ENCODE assay signal across 17 mouse cellular contexts in the genomic region with DNA sequence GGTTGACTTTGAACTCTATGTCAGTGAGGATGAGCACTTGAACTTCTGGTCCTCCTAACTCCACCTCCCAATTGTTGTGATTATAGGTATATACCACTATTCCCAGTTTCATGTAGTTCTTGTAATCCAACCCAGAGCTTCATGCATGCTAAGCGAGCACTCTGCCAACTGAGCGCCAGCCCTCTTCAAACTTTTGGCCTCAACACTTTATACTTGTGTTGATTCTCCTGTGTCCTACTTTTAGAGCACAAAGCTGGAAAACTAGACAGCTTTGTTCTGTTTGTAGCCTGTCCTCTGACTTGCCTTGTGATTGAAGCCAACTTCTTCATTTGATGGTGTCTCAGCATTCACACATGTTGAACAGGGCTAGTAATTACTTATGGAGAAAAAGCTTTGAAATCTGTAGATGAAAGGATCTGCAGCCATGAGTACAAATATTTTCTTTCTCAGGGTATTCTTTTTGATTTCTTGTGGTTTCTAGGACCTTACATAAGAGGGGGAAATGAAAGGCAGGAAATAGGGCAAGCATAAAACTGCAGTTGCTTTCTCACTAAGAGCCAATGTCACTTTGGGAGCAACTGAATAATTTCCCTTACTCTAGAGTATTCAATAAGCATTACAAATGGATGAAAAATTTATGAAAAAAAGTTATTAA. TPM values are rescaled to one million over a fixed set of nuclear protein-coding genes. Genes with fewer than 3 reads are reported as not detected.
DNase-seq lines count a peak whose midpoint lies in the region; ATAC-seq and TF ChIP-seq lines count a peak whose summit lies in the region.
"Had no signal": no experiment of that assay in that cellular context is flagged by ENCODE, and none has a peak within 500 bp of the region (broad histone marks: within the 10 kb centered on the region; RNA-seq: fewer than 3 reads in every experiment).

No protein-coding gene starts in this region.

- H3K27ac ChIP-seq in cortical plate, adult 2 months (ENCODE audit: insufficient read depth, low read length): peak overlapping the region; percentile 84
- H3K27ac ChIP-seq: forebrain, embryonic 13.5 days; heart, embryonic 13.5 days; kidney, embryonic 15.5 days; stomach, postnatal 0 days had no signal

- no peaks in the 10 kb centered on the region; the same call in 1 of the 2 replicates for H3K4me1 ChIP-seq in cortical plate, adult 2 months (ENCODE audit: control insufficient read depth, insufficient read depth, low read length)
- H3K4me1 ChIP-seq: heart, embryonic 13.5 days; kidney, embryonic 15.5 days had no signal

- TF ChIP-seq POLR2A in cortical plate, adult 2 months (IDR thresholded peaks at IDR 0.05; ENCODE audit: extremely low read depth, insufficient read depth, low read length): no peak

- no peak for TF ChIP-seq CTCF in cortical plate, adult 2 months (IDR thresholded peaks at IDR 0.05; ENCODE audit: extremely low read depth, insufficient read depth, low read length)

- ATAC-seq in megakaryocyte, adult 5-6 weeks (ENCODE audit: poor library complexity, severe bottlenecking): no peak; the same call in 1 of the 2 replicates
- ATAC-seq in megakaryocyte progenitor cell, adult 5-6 weeks (replicated peaks; ENCODE audit: poor library complexity): no peak
- ATAC-seq: forebrain, embryonic 13.5 days had no signal

- no peak overlapping the region for H3K4me3 ChIP-seq in cortical plate, adult 2 months (ENCODE audit: insufficient read depth, low read length)
- H3K4me3 ChIP-seq: forebrain, embryonic 13.5 days; heart, embryonic 13.5 days; kidney, embryonic 15.5 days had no signal

- DNase-seq in heart, adult 11 months: peak; percentile 89
- DNase-seq in heart, adult 18-20 months: no peak
- peak; percentile 35 for DNase-seq in thymus, postnatal 0 days (ENCODE audit: low spot score)
- DNase-seq in thymus, postnatal 14 days: no peak
- DNase-seq: cerebellum, adult 11-12 months; liver; lung, adult 2 months; right cerebral cortex, adult 18-20 months had no signal

RNA-seq across cellular contexts. Expression of gene Eps15, which starts 6.4 kb away (rescaled TPM):
- 10 to 100 TPM; 45.1 to 49.7 TPM for total RNA-seq in heart, adult 18-20 months (2021)
- 49.2 and 53.7 TPM in 2 replicates for polyA plus RNA-seq in thymus, postnatal 0 days (2015; fragmentation: Nextera tagmentation; extraction: Ambion mirVana)
- 148 and 159 TPM in 2 replicates for polyA plus RNA-seq in cortical plate, adult 2 months (2012; rRNA removed)
- total RNA-seq in megakaryocyte, adult 5-6 weeks (2015): 127 and 129 TPM in 2 replicates
- 103 and 126 TPM in 2 replicates for total RNA-seq in megakaryocyte, adult 5-6 weeks (2017)
- total RNA-seq in megakaryocyte progenitor cell, adult 5-6 weeks (2015): 57.6 and 60.4 TPM in 2 replicates
- total RNA-seq in megakaryocyte progenitor cell, adult 5-6 weeks (2017): 36.5 and 43.3 TPM in 2 replicates

RNA-seq across cellular contexts. Expression of gene Calr4, which starts 39.4 kb away (rescaled TPM):
- not detected for total RNA-seq in heart, adult 18-20 months (2021)
- polyA plus RNA-seq in thymus, postnatal 0 days (2015; fragmentation: Nextera tagmentation; extraction: Ambion mirVana): 0.09 and 0.13 TPM in 2 replicates
- polyA plus RNA-seq in cortical plate, adult 2 months (2012; rRNA removed): 0.46 and 0.57 TPM in 2 replicates
- total RNA-seq in megakaryocyte, adult 5-6 weeks (2015): 0.07 and 0.14 TPM in 2 replicates
- 0.55 TPM in 1 of 2 replicates, not detected in the other for total RNA-seq in megakaryocyte, adult 5-6 weeks (2017)
- 0.20 TPM in 1 of 2 replicates, not detected in the other for total RNA-seq in megakaryocyte progenitor cell, adult 5-6 weeks (2015)
- not detected in 2 replicates for total RNA-seq in megakaryocyte progenitor cell, adult 5-6 weeks (2017)
- total RNA-seq: gastrocnemius, adult 8-10 months; hematopoietic stem cell, adult 5-6 weeks had no signal
- polyA plus RNA-seq: stomach, postnatal 0 days had no signal

Comparison
In these comparisons a context has a peak if more than half of its experiments do, and no peak if none do; other contexts are left out.
1. DNase-seq: peak in heart, adult 11 months (single experiment) and thymus, postnatal 0 days (single experiment); none in heart, adult 18-20 months (0 of 2) and thymus, postnatal 14 days (single experiment).